Comparison of ENCODE assay signal across 8 mouse cellular contexts in genomic region chrX:73880194-73881035, GRCm38 (mm10). TPM values are rescaled to one million over a fixed set of nuclear protein-coding genes. Genes with fewer than 3 reads are reported as not detected.
DNase-seq lines count a peak whose midpoint lies in the region; ATAC-seq and TF ChIP-seq lines count a peak whose summit lies in the region.
"Had no signal": no experiment of that assay in that cellular context is flagged by ENCODE, and none has a peak within 500 bp of the region (broad histone marks: within the 10 kb centered on the region; RNA-seq: fewer than 3 reads in every experiment).

No protein-coding gene starts in this region.

- peak; percentile 58 for ATAC-seq in midbrain, embryonic 11.5 days (ENCODE audit: low FRiP score)
- peak; percentile 91 for ATAC-seq in stomach, postnatal 0 days (ENCODE audit: low FRiP score, low TSS enrichment)

- H3K27me3 ChIP-seq in limb, embryonic 10.5 days (ENCODE audit: low read depth, poor library complexity, severe bottlenecking): peaks cover 66% of the 10 kb centered on the region
- H3K27me3 ChIP-seq in midbrain, embryonic 11.5 days (ENCODE audit: control insufficient read depth, insufficient read depth, low read length): peaks cover 8% of the 10 kb centered on the region
- no peaks in the 10 kb centered on the region for H3K27me3 ChIP-seq in stomach, postnatal 0 days (ENCODE audit: control insufficient read depth, insufficient read depth, low read length)

- H3K9me3 ChIP-seq in ES-E14 (ENCODE audit: control insufficient read depth, insufficient read depth, low read depth, low read length): no peaks in the 10 kb centered on the region
- no peaks in the 10 kb centered on the region for H3K9me3 ChIP-seq in limb, embryonic 10.5 days (replicated peaks)
- H3K9me3 ChIP-seq in midbrain, embryonic 11.5 days (ENCODE audit: control insufficient read depth, low read length): no peaks in the 10 kb centered on the region
- H3K9me3 ChIP-seq in stomach, postnatal 0 days (ENCODE audit: control insufficient read depth, low read length): no peaks in the 10 kb centered on the region

- 14% methylated on average over 39 of the region's 48 CpGs for WGBS in limb, embryonic 10.5 days
- WGBS in midbrain, embryonic 11.5 days: 15% methylated on average over 41 of the region's 48 CpGs
- 16% methylated on average over 32 of the region's 48 CpGs for WGBS in stomach, postnatal 0 days

- no peak for TF ChIP-seq EP300 in stomach, postnatal 0 days (optimal IDR thresholded peaks at IDR 0.05)

- in situ Hi-C loops in ES-E14 (cut with MboI; ENCODE audit: low sequenced_read_pairs in 2 of 2, unreplicated experiment in 2 of 2): no loop called here

- intact Hi-C loops in heart, postnatal 14 days (cut with DNase I): no loop called here

- H3K4me1 ChIP-seq in ES-E14 (ENCODE audit: control insufficient read depth in 2 of 2, insufficient read depth in 2 of 2, low read length in 2 of 2, poor library complexity in 1 of 2): peaks cover 0 to 5% of the 10 kb centered on the region in 2 experiments; a peak in 1 of 4 replicates
- H3K4me1 ChIP-seq in limb, embryonic 10.5 days: peaks cover 8% of the 10 kb centered on the region; the same call in 1 of the 2 replicates
- peaks cover 2% of the 10 kb centered on the region; the same call in 1 of the 2 replicates for H3K4me1 ChIP-seq in midbrain, embryonic 11.5 days (ENCODE audit: control insufficient read depth, insufficient read depth, low read length)
- H3K4me1 ChIP-seq in stomach, postnatal 0 days (replicated peaks; ENCODE audit: control insufficient read depth, insufficient read depth): no peaks in the 10 kb centered on the region

- peak; percentile 79 for DNase-seq in CD4-positive helper T cell, adult 2 months (ENCODE audit: low read depth, low spot score)
- DNase-seq in ES-E14 (ENCODE audit: low read depth, low spot score): no peak
- DNase-seq in cerebellum, postnatal 36 days: peak; percentile 46 to 75
- DNase-seq in heart, postnatal 14 days: peak; percentile 8 to 14
- peak; percentile 42 for DNase-seq in limb, embryonic 10.5 days (ENCODE audit: low spot score)
- DNase-seq in midbrain, embryonic 11.5 days (ENCODE audit: low spot score, missing footprints): peak; percentile 86
- DNase-seq in stomach, postnatal 0 days (ENCODE audit: low spot score): peak; percentile 78

- H3K9ac ChIP-seq in ES-E14 (ENCODE audit: insufficient read depth, low read depth, low read length, poor library complexity, severe bottlenecking): no peak overlapping the region
- peak overlapping the region; percentile 54 for H3K9ac ChIP-seq in midbrain, embryonic 11.5 days (ENCODE audit: low read length)
- no peak overlapping the region for H3K9ac ChIP-seq in stomach, postnatal 0 days (ENCODE audit: low read length)

- H3K4me2 ChIP-seq in midbrain, embryonic 11.5 days: peak overlapping the region; percentile 67
- peak overlapping the region; percentile 59 for H3K4me2 ChIP-seq in stomach, postnatal 0 days (replicated peaks; ENCODE audit: low read depth)

- H3K36me3 ChIP-seq in ES-E14 (ENCODE audit: control insufficient read depth, insufficient read depth, low read length, poor library complexity, severe bottlenecking): no peaks in the 10 kb centered on the region
- H3K36me3 ChIP-seq in limb, embryonic 10.5 days: no peaks in the 10 kb centered on the region
- no peaks in the 10 kb centered on the region for H3K36me3 ChIP-seq in midbrain, embryonic 11.5 days (ENCODE audit: control insufficient read depth, insufficient read depth, low read length)
- no peaks in the 10 kb centered on the region for H3K36me3 ChIP-seq in stomach, postnatal 0 days (ENCODE audit: control insufficient read depth, insufficient read depth, low read length)

- peak overlapping the region; percentile 66 to 68 for H3K4me3 ChIP-seq in ES-E14 (ENCODE audit: insufficient read depth in 1 of 2, low read depth in 1 of 2, low read length in 2 of 2, poor library complexity in 1 of 2, severe bottlenecking in 1 of 2)
- H3K4me3 ChIP-seq in limb, embryonic 10.5 days: peak overlapping the region; percentile 49
- peak overlapping the region; percentile 39 for H3K4me3 ChIP-seq in midbrain, embryonic 11.5 days (ENCODE audit: low read depth, low read length)
- H3K4me3 ChIP-seq in stomach, postnatal 0 days (ENCODE audit: low read depth, low read length): peak overlapping the region; percentile 39

- no peak overlapping the region for H3K27ac ChIP-seq in ES-E14 (ENCODE audit: insufficient read depth, low read depth, low read length, poor library complexity, severe bottlenecking)
- no peak overlapping the region for H3K27ac ChIP-seq in limb, embryonic 10.5 days
- no peak overlapping the region for H3K27ac ChIP-seq in midbrain, embryonic 11.5 days (ENCODE audit: low read depth, low read length)
- H3K27ac ChIP-seq in stomach, postnatal 0 days (replicated peaks): peak overlapping the region; percentile 49; the same call in 1 of the 2 replicates

- TF ChIP-seq CTCF in stomach, postnatal 0 days (IDR thresholded peaks at IDR 0.05; ENCODE audit: low read depth): no peak

TF ChIP-seq in ES-E14, 5 proteins besides CTCF, POLR2A, EP300 and RAD21:
- TF ChIP-seq CHD2 (IDR thresholded peaks at IDR 0.05; ENCODE audit: low read depth, low read length) (no peak), MAFK (IDR thresholded peaks at IDR 0.05; ENCODE audit: insufficient read depth, low read depth, low read length) (no peak), HCFC1 (IDR thresholded peaks at IDR 0.05; ENCODE audit: borderline replicate concordance, insufficient read depth, low read length) (no peak), ZNF384 (IDR thresholded peaks at IDR 0.05; ENCODE audit: low read depth, low read length) (no peak), ZC3H11A (IDR thresholded peaks at IDR 0.05; ENCODE audit: borderline replicate concordance, low read depth, low read length) (no peak)

RNA-seq across cellular contexts. Expression of gene Avpr2, which starts 11.5 kb away (rescaled TPM):
- total RNA-seq in ES-E14 (2012; rRNA removed): 0.04 and 0.16 TPM in 2 replicates
- not detected for total RNA-seq in heart, postnatal 14 days (2021)
- polyA plus RNA-seq in limb, embryonic 10.5 days (2016; fragmentation: Nextera tagmentation; extraction: Ambion mirVana): 0.10 TPM in 2 replicates
- not detected in 2 replicates for polyA plus RNA-seq in midbrain, embryonic 11.5 days (2014; fragmentation: Nextera tagmentation; extraction: Ambion mirVana)
- 0.42 and 0.67 TPM in 2 replicates for polyA plus RNA-seq in stomach, postnatal 0 days (2015; fragmentation: Nextera tagmentation; extraction: Ambion mirVana)

RNA-seq across cellular contexts. Expression of gene L1cam, which starts 15.5 kb away (rescaled TPM):
- total RNA-seq in ES-E14 (2012; rRNA removed): 6.0 TPM in 2 replicates
- total RNA-seq in heart, postnatal 14 days (2021): 1 to 10 TPM; 2.0 to 2.1 TPM
- 0.63 and 1.7 TPM in 2 replicates for polyA plus RNA-seq in limb, embryonic 10.5 days (2016; fragmentation: Nextera tagmentation; extraction: Ambion mirVana)
- 18.3 and 21.3 TPM in 2 replicates for polyA plus RNA-seq in midbrain, embryonic 11.5 days (2014; fragmentation: Nextera tagmentation; extraction: Ambion mirVana)
- polyA plus RNA-seq in stomach, postnatal 0 days (2015; fragmentation: Nextera tagmentation; extraction: Ambion mirVana): 3.9 and 5.8 TPM in 2 replicates
- total RNA-seq: hematopoietic stem cell, adult 5-6 weeks had no signal

RNA-seq across cellular contexts. Expression of gene Arhgap4, which starts 41.3 kb away (rescaled TPM):
- 3.5 and 7.7 TPM in 2 replicates for total RNA-seq in ES-E14 (2012; rRNA removed)
- 1 to 10 TPM; 2.0 to 4.0 TPM for total RNA-seq in heart, postnatal 14 days (2021)
- polyA plus RNA-seq in limb, embryonic 10.5 days (2016; fragmentation: Nextera tagmentation; extraction: Ambion mirVana): 1.7 and 2.4 TPM in 2 replicates
- 1.7 and 2.1 TPM in 2 replicates for polyA plus RNA-seq in midbrain, embryonic 11.5 days (2014; fragmentation: Nextera tagmentation; extraction: Ambion mirVana)
- 1.2 TPM in 2 replicates for polyA plus RNA-seq in stomach, postnatal 0 days (2015; fragmentation: Nextera tagmentation; extraction: Ambion mirVana)

RNA-seq across cellular contexts. Expression of gene Naa10, which starts 41.3 kb away (rescaled TPM):
- total RNA-seq in ES-E14 (2012; rRNA removed): 142 and 145 TPM in 2 replicates
- total RNA-seq in heart, postnatal 14 days (2021): 10 to 100 TPM; 54.3 to 59.5 TPM
- 180 and 205 TPM in 2 replicates for polyA plus RNA-seq in limb, embryonic 10.5 days (2016; fragmentation: Nextera tagmentation; extraction: Ambion mirVana)
- 117 and 121 TPM in 2 replicates for polyA plus RNA-seq in midbrain, embryonic 11.5 days (2014; fragmentation: Nextera tagmentation; extraction: Ambion mirVana)
- 82.6 and 88.2 TPM in 2 replicates for polyA plus RNA-seq in stomach, postnatal 0 days (2015; fragmentation: Nextera tagmentation; extraction: Ambion mirVana)

RNA-seq across cellular contexts. Expression of gene Renbp, which starts 50.2 kb away (rescaled TPM):
- total RNA-seq in ES-E14 (2012; rRNA removed): 33.4 and 36.8 TPM in 2 replicates
- 10 to 100 TPM in 1 of 2 experiments, 1 to 10 TPM in 1; 8.2 to 10.1 TPM for total RNA-seq in heart, postnatal 14 days (2021)
- polyA plus RNA-seq in limb, embryonic 10.5 days (2016; fragmentation: Nextera tagmentation; extraction: Ambion mirVana): 11.2 and 13.7 TPM in 2 replicates
- polyA plus RNA-seq in midbrain, embryonic 11.5 days (2014; fragmentation: Nextera tagmentation; extraction: Ambion mirVana): 14.4 and 17.6 TPM in 2 replicates
- 19.2 and 19.7 TPM in 2 replicates for polyA plus RNA-seq in stomach, postnatal 0 days (2015; fragmentation: Nextera tagmentation; extraction: Ambion mirVana)
